Mouse (Mus musculus) brain, embryonic 14.5 days (tissue): ENCODE data around the gene Eepd1.

Experiments used
- CTCF ChIP-seq: fragments of 200-500 bp; IDR thresholded peaks from 2 replicates; pipeline ENCODE4 v1.5.1; 2012; ENCODE audit warnings: inconsistent platforms, mild to moderate bottlenecking, moderate library complexity, borderline replicate concordance; ENCODE audit not compliant: insufficient read depth, insufficient read length; ENCODE audit errors: extremely low read depth
- POLR2A ChIP-seq: fragments of 200-500 bp; IDR thresholded peaks from 2 replicates; pipeline ENCODE4 v1.6.1; 2012; ENCODE audit warnings: mild to moderate bottlenecking, inconsistent platforms, borderline replicate concordance; ENCODE audit not compliant: poor library complexity, insufficient read depth, insufficient read length, severe bottlenecking; ENCODE audit errors: extremely low read depth

DNA sequence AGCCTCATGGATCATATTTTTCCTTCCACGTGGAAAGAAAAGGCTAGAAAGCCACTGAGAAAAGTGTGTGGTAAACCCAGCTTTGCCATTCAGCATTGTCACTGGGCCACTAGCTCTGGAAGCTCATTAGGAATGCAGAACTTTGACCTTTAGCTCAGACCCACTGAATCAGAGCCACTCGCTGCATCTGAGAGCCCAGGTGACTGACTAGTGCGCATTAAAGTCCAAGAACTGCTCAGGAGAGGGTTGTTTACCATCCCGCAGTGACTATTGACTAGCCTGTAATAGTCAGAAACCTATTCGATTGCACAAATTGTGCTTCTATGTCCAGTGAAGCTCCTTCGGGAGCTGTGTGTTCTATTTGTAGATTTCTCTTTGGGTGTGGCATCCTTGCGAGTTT, 68.8 kb downstream of the Eepd1 start:
- no peak for TF ChIP-seq CTCF
- TF ChIP-seq POLR2A, result no peak
